Mouse (Mus musculus) heart, embryonic 12.5 days (tissue): Measurements from ENCODE around the gene Fbxw21. TPM values are rescaled to one million over a fixed set of nuclear protein-coding genes. Genes with fewer than 3 reads are reported as not detected.

Experiments
- ATAC-seq: fragments of 200-750 bp; cut with Nextera tagmentation; 2 replicates; pipeline ENCODE4 v1.8.0; 2017; ENCODE audit warnings: moderate TSS enrichment, moderate library complexity; ENCODE audit not compliant: insufficient number of reproducible peaks, low FRiP score
- H3K27ac ChIP-seq: fragments of 300-500 bp; sonication (generic); 2 replicates; pipeline ENCODE4 v1.5.1; 2016; ENCODE audit warnings: mild to moderate bottlenecking, moderate library complexity; ENCODE audit not compliant: poor library complexity, severe bottlenecking
- H3K27me3 ChIP-seq: fragments of 300-500 bp; sonication (generic); replicated peaks from 2 replicates; pipeline ENCODE4 v1.6.1; 2016; ENCODE audit warnings: mild to moderate bottlenecking, moderate library complexity
- H3K36me3 ChIP-seq: fragments of 300-500 bp; sonication (generic); 2 replicates; pipeline ENCODE4 v1.6.1; 2016; ENCODE audit warnings: mild to moderate bottlenecking, moderate library complexity
- H3K4me1 ChIP-seq: fragments of 300-500 bp; sonication (generic); replicated peaks from 2 replicates; pipeline ENCODE4 v1.6.1; 2016; ENCODE audit warnings: mild to moderate bottlenecking
- H3K4me2 ChIP-seq: fragments of 300-500 bp; sonication (generic); 2 replicates; pipeline ENCODE4 v1.6.1; 2016; ENCODE audit warnings: mild to moderate bottlenecking, moderate library complexity
- H3K4me3 ChIP-seq: fragments of 300-500 bp; sonication (generic); 2 replicates; pipeline ENCODE4 v1.5.1; 2016; ENCODE audit warnings: mild to moderate bottlenecking
- H3K9ac ChIP-seq: fragments of 300-500 bp; sonication (generic); 2 replicates; pipeline ENCODE4 v1.6.1; 2016; ENCODE audit warnings: mild to moderate bottlenecking, moderate library complexity
- H3K9me3 ChIP-seq: fragments of 300-500 bp; sonication (generic); replicated peaks from 2 replicates; pipeline ENCODE4 v1.6.1; 2016; ENCODE audit warnings: mild to moderate bottlenecking, moderate library complexity
- WGBS: fragments of 180-500 bp; shearing (Covaris S2); methylation state at CpG from one replicate; pipeline ENCODE4 v1.1.7; 2016; 5-methylcytosine and 5-hydroxymethylcytosine counted together
- polyA plus RNA-seq: library from polyadenylated mRNA; unstranded; fragments of >200 nt; fragmentation: Nextera tagmentation; extraction: Ambion mirVana; gene quantifications from 2 replicates; pipeline ENCODE4 v1.2.1, GENCODE M21; 2016

Gene Fbxw21
- polyA plus RNA-seq, 1 experiment from 2014 or later, result not detected

DNA sequence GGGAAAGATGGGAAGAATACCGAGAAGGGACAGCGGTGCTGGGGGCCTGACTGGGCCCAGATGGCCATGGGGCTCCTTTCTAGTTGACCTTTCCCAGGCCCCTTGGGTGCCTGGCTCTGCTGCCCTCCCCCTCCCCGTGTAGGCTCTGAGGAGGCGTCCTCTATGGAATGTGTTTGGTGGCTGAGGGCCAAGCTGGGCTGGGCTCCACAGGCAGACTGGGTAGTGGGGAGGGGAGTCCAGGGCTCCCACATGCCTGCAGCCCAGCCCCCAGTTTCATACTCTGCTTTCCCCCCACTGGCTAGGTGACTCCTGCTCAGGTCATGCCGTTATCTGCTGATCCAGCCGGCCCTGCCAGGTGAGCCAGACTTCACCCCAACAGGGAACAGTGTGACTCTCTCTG, 62.9 kb downstream of the Fbxw21 start:
- peak overlapping the region; percentile 18; the same call in 1 of the 2 replicates for H3K4me3 ChIP-seq
- H3K9ac ChIP-seq, result peak overlapping the region; percentile 97; the same call in 1 of the 2 replicates
- peaks cover 35% of the 10 kb centered on the region for H3K36me3 ChIP-seq
- peak; percentile 71 for ATAC-seq
- WGBS, result 22% methylated on average over 6 of the region's 6 CpGs
- peaks cover 71% of the 10 kb centered on the region for H3K4me1 ChIP-seq
- no peaks in the 10 kb centered on the region for H3K9me3 ChIP-seq
- H3K27me3 ChIP-seq, result no peaks in the 10 kb centered on the region
- H3K4me2 ChIP-seq, result peak overlapping the region; percentile 83
- H3K27ac ChIP-seq, result peak overlapping the region; percentile 99

DNA sequence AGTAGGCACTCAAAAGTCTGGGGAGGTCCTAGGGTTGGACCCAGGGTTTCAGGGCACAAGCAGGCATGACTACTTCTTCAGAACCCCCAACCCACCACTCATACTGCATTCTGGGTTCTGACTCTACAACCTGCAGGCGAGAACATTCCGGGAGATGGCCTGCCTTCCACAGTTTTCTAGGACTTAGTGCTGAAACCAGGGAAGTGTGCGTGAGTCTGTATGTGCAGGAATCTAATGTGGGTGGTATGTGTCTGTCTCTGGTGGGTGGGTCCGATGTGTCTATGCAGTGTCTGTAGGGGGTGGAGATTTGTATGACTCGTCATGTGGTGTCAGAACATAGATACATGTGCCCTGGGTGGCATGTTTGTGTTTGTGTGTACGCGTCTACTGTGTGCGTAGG, 63.5 kb downstream of the Fbxw21 start:
- peak overlapping the region; percentile 99 for H3K27ac ChIP-seq
- no peaks in the 10 kb centered on the region for H3K27me3 ChIP-seq
- H3K36me3 ChIP-seq, result peaks cover 29% of the 10 kb centered on the region
- 75% methylated on average over 8 of the region's 8 CpGs for WGBS
- no peaks in the 10 kb centered on the region for H3K9me3 ChIP-seq
- H3K9ac ChIP-seq, result peak overlapping the region; percentile 97; the same call in 1 of the 2 replicates
- no peak overlapping the region for H3K4me3 ChIP-seq
- ATAC-seq, result no peak
- H3K4me2 ChIP-seq, result peak overlapping the region; percentile 83
- peaks cover 72% of the 10 kb centered on the region for H3K4me1 ChIP-seq

DNA sequence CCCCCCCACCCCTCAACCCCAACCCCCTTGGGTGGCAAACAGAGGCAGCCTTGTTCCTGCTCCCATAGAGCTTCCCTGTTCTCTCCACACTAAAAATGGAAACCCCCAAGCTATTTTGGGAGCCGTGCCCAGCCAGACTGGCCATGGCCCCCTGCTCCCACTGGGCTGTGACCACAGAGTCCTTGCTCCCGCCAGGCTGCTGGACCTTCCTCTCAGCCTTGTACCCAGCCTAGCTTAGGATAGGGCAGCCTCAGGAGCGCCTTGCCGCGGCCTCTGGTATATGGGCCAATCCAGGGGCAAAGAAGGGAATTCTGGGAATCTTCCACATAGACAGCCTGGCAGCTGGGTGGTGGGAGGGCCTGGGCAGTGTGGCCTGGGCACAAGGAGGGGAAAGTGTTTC, 64.0 kb downstream of the Fbxw21 start:
- peaks cover 72% of the 10 kb centered on the region for H3K4me1 ChIP-seq
- WGBS, result 48% methylated on average over 5 of the region's 5 CpGs
- no peaks in the 10 kb centered on the region for H3K27me3 ChIP-seq
- peak overlapping the region; percentile 99 for H3K27ac ChIP-seq
- ATAC-seq, result no peak
- H3K9ac ChIP-seq, result peak overlapping the region; percentile 97
- peak overlapping the region; percentile 83 for H3K4me2 ChIP-seq
- H3K36me3 ChIP-seq, result peaks cover 25% of the 10 kb centered on the region
- no peaks in the 10 kb centered on the region for H3K9me3 ChIP-seq
- no peak overlapping the region for H3K4me3 ChIP-seq

DNA sequence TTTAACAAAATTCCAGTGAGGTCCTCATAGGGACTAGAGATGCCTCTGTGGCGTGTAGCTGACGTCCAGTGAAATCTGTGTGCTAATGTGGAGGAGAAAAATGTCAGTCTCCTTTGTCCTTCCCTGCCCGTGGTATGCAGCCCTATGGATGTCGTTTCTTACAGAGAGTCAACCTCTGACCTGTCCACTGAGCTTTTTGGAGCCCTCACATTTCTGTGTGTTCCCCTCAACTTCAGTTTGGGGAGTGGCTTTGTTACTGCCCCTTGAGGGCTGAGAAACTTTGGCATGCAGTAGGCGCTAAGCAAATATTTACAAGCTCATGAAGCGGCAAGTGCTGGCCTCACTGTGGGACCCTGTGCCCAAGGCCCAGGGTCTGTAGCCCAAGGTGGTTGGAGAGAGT, 64.5 kb downstream of the Fbxw21 start:
- Histone ChIP-seq H3K9ac (peak overlapping the region; percentile 97), H3K27me3 (no peaks in the 10 kb centered on the region), H3K27ac (peak overlapping the region; percentile 99), H3K9me3 (no peaks in the 10 kb centered on the region), H3K4me1 (peaks cover 71% of the 10 kb centered on the region), H3K36me3 (peaks cover 24% of the 10 kb centered on the region), H3K4me2 (peak overlapping the region; percentile 83), H3K4me3 (peak overlapping the region; percentile 85)
- WGBS, result 33% methylated on average over 6 of the region's 6 CpGs
- ATAC-seq, result no peak

DNA sequence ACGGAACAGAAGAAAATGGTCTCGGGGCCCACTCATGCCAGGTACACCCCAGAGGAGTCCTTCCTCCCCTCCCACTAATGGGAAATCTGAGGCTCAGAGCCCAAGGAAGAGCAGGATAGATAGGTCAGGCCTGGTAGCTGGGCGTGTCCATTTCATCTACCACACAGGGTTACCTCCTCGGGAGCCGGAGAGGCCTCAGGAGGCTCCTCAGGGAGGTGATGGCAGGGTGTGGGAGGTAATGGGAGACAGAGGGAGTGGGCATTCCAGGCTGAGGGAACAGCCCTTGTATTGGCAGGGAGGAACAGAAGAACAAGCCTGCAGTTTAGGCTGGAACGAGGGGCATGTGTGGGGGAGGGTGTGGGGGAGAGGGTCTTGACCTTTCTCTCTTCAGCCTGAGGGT, 65.0 kb downstream of the Fbxw21 start:
- no peaks in the 10 kb centered on the region for H3K9me3 ChIP-seq
- peak overlapping the region; percentile 83 for H3K4me2 ChIP-seq
- H3K4me1 ChIP-seq, result peaks cover 71% of the 10 kb centered on the region
- H3K9ac ChIP-seq, result peak overlapping the region; percentile 97
- peak overlapping the region; percentile 85 for H3K4me3 ChIP-seq
- no peak for ATAC-seq
- 34% methylated on average over 6 of the region's 6 CpGs for WGBS
- H3K27me3 ChIP-seq, result no peaks in the 10 kb centered on the region
- H3K36me3 ChIP-seq, result peaks cover 23% of the 10 kb centered on the region
- peak overlapping the region; percentile 99 for H3K27ac ChIP-seq

DNA sequence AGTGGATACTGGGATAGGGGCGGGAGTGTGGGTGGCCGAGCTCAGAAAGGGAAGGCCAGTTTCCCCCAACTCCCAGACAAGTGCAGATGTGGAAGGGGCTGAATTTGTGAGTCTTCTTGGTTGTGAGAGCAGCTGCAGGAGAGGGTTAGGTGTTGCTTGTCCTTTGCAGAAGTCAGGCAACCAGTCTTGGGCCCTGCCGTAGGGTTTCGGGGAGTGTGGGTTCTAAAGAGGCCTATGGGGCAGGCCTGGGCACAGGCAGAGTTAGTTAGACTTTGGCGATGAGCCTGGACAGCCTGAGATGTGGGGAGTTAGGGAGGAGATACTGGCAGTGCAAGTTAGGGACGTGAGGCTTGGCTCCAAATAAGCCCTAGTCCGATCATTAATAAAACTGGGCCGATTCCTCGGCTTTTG, 65.6 kb downstream of the Fbxw21 start:
- peak overlapping the region; percentile 99 for H3K27ac ChIP-seq
- no peaks in the 10 kb centered on the region for H3K27me3 ChIP-seq
- H3K9me3 ChIP-seq, result no peaks in the 10 kb centered on the region
- H3K36me3 ChIP-seq, result peaks cover 24% of the 10 kb centered on the region
- H3K4me3 ChIP-seq, result peak overlapping the region; percentile 85
- H3K4me2 ChIP-seq, result peak overlapping the region; percentile 83
- peak overlapping the region; percentile 97 for H3K9ac ChIP-seq
- no peak for ATAC-seq
- peaks cover 71% of the 10 kb centered on the region for H3K4me1 ChIP-seq
- 42% methylated on average over 9 of the region's 9 CpGs for WGBS

DNA sequence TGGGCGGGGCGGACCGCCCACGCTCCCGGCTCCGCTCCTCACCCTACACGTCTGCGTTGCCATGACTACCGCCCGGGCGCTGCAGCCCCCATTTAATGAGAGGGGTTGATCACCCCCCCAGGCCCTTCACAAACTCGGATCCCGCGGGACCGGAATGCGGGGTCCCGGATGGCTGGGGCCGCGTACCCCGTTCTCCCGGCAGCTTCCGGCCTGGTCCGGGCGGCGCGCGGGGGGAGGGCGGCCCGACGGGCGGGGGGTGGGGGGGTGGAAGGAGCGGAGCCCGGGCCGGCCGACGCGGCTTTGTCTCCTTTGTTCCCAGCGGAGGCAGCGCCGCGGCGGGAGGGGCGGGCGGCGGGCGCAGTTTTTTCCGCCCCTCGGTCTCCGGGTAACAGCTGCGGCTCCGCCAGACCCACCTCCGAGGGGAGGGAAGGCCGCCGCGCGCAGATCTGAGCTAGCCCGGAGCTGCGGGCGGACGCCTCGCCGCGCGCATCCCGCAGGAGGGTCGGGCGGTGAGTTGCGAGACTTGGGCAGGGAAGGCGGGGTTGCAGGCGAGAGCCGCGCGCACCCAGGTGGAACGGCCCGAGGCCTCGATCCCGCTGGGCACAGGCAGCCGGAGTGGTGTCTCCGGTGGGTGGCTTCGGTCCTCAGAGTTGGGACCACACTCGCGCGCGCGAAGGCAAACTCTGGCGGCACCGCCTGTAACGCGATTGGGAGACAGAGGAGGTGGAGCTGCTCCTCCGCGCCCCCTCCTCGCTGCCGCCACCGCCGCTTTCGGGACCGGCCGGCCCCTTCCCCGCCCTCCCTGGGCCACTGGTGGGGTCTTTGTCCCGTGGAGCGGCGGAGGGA, 66.5 kb downstream of the Fbxw21 start, which contains the start of gene Plxnb1:
TSS of gene Plxnb1 (plus strand) at position 253 of the 846 bp plus-strand sequence.
- WGBS, result under 1% methylated on average over 79 of the region's 102 CpGs
- Histone ChIP-seq H3K4me2 (peak within 1 kb of the TSS; percentile 83), H3K36me3 (peaks cover 27% of the 10 kb centered on the region), H3K4me1 (peaks cover 66% of the 10 kb centered on the region), H3K27me3 (no peaks in the 10 kb centered on the region), H3K27ac (peak within 1 kb of the TSS; percentile 99), H3K9ac (peak within 1 kb of the TSS; percentile 97), H3K9me3 (no peaks in the 10 kb centered on the region), H3K4me3 (peak within 1 kb of the TSS; percentile 85)
- ATAC-seq, result peak; percentile 51

DNA sequence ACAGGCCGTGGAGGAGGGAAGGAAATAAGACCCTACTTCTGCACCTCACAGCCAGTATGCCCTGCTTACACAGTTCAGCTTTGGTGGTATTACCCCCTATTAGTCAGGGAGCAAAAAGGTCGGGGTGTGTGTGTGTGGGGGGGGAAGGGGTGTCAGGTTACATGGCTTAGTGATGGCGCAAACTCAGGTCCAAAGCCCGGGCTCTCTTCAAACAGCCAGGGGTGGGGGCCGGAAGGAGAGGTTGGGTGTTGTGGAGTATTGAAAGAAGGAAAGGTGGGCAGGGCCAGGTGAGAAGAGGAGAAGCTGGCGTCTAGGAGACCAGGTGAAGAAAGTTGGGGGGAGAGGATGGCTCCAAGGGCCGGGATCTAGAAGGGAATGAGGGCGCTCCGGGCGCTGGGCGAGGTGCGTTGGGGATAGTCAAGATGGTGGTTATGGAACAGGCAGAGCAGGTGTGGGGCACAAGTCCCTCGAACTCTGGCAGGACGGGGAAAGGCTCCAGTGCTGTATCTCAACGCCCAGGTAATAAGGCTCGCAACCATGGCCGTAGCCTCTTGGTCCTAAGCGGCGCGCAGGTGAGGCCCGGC, 67.2 kb downstream of the Fbxw21 start:
- 2% methylated on average over 17 of the region's 21 CpGs for WGBS
- H3K4me2 ChIP-seq, result peak overlapping the region; percentile 83
- H3K27ac ChIP-seq, result peak overlapping the region; percentile 99
- no peak for ATAC-seq
- peak overlapping the region; percentile 97 for H3K9ac ChIP-seq
- H3K36me3 ChIP-seq, result peaks cover 30% of the 10 kb centered on the region
- H3K4me3 ChIP-seq, result peak overlapping the region; percentile 85
- H3K27me3 ChIP-seq, result no peaks in the 10 kb centered on the region
- no peaks in the 10 kb centered on the region for H3K9me3 ChIP-seq
- peaks cover 59% of the 10 kb centered on the region for H3K4me1 ChIP-seq

DNA sequence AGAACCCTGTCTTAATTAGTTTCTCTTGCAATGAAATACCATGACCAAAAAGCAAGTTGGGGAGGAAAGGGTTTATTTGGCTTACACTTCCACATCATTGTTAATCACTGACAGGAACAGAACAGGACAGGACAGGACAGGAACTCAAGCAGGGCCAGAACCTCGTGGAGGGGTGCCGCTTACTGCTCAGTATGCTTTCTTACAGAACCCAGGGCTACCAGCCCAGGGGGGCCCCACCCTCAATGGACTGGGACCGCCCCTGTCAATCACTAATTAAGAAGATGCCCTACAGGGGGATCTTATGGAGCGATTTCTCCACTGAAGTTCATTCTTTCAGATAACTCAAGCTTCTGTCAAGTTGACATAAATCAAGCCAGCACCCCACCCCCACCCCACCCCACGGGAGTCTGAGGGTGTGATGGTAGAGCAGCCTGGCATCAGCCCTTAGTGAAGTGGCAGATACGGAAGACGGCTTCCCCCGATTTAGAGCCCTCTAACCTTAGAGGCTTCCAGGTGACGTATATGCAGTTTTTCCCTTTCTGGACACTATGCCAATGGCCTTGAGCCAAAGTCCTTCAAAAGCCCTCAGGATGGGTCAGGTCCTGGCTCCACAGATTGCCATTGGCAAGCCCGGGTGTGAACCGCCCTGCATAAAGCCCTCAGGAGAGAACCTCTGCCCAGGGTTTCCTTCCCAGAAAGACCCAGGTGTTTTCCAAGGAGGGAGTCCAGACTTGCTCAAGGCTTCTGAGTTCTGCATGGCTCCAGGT, 67.9 kb downstream of the Fbxw21 start:
- H3K4me2 ChIP-seq, result peak overlapping the region; percentile 83
- H3K9me3 ChIP-seq, result no peaks in the 10 kb centered on the region
- peak overlapping the region; percentile 97 for H3K9ac ChIP-seq
- peaks cover 37% of the 10 kb centered on the region for H3K36me3 ChIP-seq
- no peak for ATAC-seq
- H3K4me3 ChIP-seq, result peak overlapping the region; percentile 85
- no peaks in the 10 kb centered on the region for H3K27me3 ChIP-seq
- H3K4me1 ChIP-seq, result peaks cover 52% of the 10 kb centered on the region
- peak overlapping the region; percentile 42 for H3K27ac ChIP-seq
- 19% methylated on average over 11 of the region's 11 CpGs for WGBS

DNA sequence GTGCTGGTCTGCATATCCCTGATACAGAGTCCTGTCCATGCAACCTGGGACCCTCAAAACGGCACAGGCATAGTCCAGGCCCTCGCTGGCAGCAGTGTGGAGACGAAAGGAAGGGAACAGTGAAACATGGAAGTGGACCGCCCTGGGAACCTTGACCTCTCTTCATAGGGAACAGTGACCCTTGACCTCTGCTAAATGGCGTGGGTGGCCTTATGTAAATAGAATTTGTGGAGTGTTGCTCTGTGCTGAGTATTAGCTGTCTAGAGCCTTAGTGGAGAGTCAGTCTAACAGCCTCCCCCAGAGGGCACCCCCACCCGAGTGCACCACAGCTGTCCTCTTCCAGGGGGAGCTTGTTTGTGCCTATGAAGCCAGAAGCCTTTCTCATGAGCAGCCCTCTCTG, 69.0 kb downstream of the Fbxw21 start:
- H3K9me3 ChIP-seq, result no peaks in the 10 kb centered on the region
- no peak for ATAC-seq
- no peak overlapping the region for H3K9ac ChIP-seq
- H3K4me1 ChIP-seq, result peaks cover 40% of the 10 kb centered on the region
- H3K4me2 ChIP-seq, result no peak overlapping the region
- no peak overlapping the region for H3K27ac ChIP-seq
- no peaks in the 10 kb centered on the region for H3K27me3 ChIP-seq
- peaks cover 37% of the 10 kb centered on the region for H3K36me3 ChIP-seq
- WGBS, result 59% methylated on average over 6 of the region's 6 CpGs
- H3K4me3 ChIP-seq, result no peak overlapping the region

DNA sequence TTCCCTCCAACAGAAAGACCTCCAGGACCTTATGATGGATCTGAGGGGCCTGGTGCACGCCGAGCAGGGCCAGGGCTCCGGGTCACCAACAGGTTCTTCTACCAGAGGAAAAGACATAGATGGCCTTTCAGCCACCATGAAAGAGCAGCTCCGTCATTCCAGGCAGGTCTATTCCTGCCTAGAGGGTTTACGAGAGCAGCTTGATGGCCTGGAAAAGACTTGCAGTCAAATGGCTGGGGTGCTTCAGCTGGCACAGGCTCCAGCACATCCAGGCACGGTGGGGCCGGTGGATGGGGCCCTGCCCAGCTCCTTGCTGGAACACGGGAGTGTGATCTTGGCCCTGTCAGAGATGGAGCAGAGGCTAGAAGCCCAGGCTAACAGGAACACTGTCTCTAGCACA, 70.0 kb downstream of the Fbxw21 start:
- Histone ChIP-seq H3K36me3 (peaks cover 37% of the 10 kb centered on the region), H3K9ac (no peak overlapping the region), H3K4me3 (no peak overlapping the region), H3K4me1 (peaks cover 39% of the 10 kb centered on the region), H3K9me3 (no peaks in the 10 kb centered on the region), H3K4me2 (no peak overlapping the region), H3K27ac (no peak overlapping the region), H3K27me3 (no peaks in the 10 kb centered on the region)
- ATAC-seq, result no peak
- WGBS, result 87% methylated on average over 8 of the region's 8 CpGs
